Mouse (Mus musculus) brown adipose tissue, adult 24 weeks (tissue): ENCODE measurements around the gene Olfr1359. TPM values are rescaled to one million over a fixed set of nuclear protein-coding genes. Genes with fewer than 3 reads are reported as not detected.
"Not testable (repeated sequence)": the region's sequence is repeated elsewhere in the genome, so short reads cannot be mapped to it uniquely, and the experiment has no call there.

Experiments used
- H3K27ac ChIP-seq: fragments of 200-500 bp; replicated peaks from 2 replicates; pipeline ENCODE4 v1.5.1; 2012; ENCODE audit warnings: low read depth, mild to moderate bottlenecking, low read length
- H3K4me1 ChIP-seq: fragments of 200-500 bp; 2 replicates; pipeline ENCODE4 v1.6.1; 2012; ENCODE audit warnings: low read length, mixed read lengths; ENCODE audit not compliant: control insufficient read depth, insufficient read depth, insufficient read length
- H3K4me3 ChIP-seq: fragments of 200-500 bp; 2 replicates; pipeline ENCODE4 v1.5.1; 2012; ENCODE audit warnings: low read depth, mild to moderate bottlenecking, low read length, moderate library complexity; ENCODE audit not compliant: insufficient read depth
- polyA plus RNA-seq: library from polyadenylated mRNA; stranded (reverse); fragments of >200 nt; gene quantifications from 2 replicates; pipeline ENCODE4 v1.2.4, GENCODE M21; 2012; ENCODE audit not compliant: missing spikeins, insufficient read depth, insufficient read length

The Olfr1359 gene
- polyA plus RNA-seq, 1 experiment, result not detected

- H3K4me1 ChIP-seq, H3K27ac ChIP-seq: not testable (repeated sequence)
- H3K4me3 ChIP-seq, result peak within 1 kb of the TSS; percentile 52
Observed at GRCm38 (mm10) chr13:21750159-21751017, 52.5 kb downstream of the Olfr1359 start, which contains the start of gene Hist1h4k. Hist1h4k (minus strand) TSS chr13:21750505.

- Histone ChIP-seq H3K4me1 (peaks cover 2% of the 10 kb centered on the region), H3K27ac (no peak overlapping the region), H3K4me3 (no peak overlapping the region)
Observed at GRCm38 (mm10) chr13:21751417-21751816, 53.5 kb downstream of the Olfr1359 start.

GRCm38 (mm10) chr13:21751827-21752226, 53.9 kb downstream of the Olfr1359 start:
- no peak overlapping the region for H3K4me3 ChIP-seq
- H3K4me1 ChIP-seq, result peaks cover 2% of the 10 kb centered on the region
- H3K27ac ChIP-seq, result no peak overlapping the region

- no peak overlapping the region for H3K4me3 ChIP-seq
- peaks cover 2% of the 10 kb centered on the region for H3K4me1 ChIP-seq
- no peak overlapping the region for H3K27ac ChIP-seq
Observed at GRCm38 (mm10) chr13:21752356-21752755, 54.4 kb downstream of the Olfr1359 start.

- Histone ChIP-seq H3K4me1 (peaks cover 2% of the 10 kb centered on the region), H3K4me3 (peak overlapping the region; percentile 64), H3K27ac (peak overlapping the region; percentile 52; the same call in 1 of the 2 replicates)
Observed at GRCm38 (mm10) chr13:21753051-21753523, 55.2 kb downstream of the Olfr1359 start.

GRCm38 (mm10) chr13:21753524-21754285, 55.8 kb downstream of the Olfr1359 start, which contains the start of the genes Hist1h2ak and Hist1h2bn:
Hist1h2ak (minus strand) TSS chr13:21753827.
Hist1h2bn (plus strand) TSS chr13:21754123.
- H3K4me1 ChIP-seq, result not testable (repeated sequence)
- peak within 1 kb of the TSS; percentile 71 for H3K4me3 ChIP-seq
- peak within 1 kb of the TSS; percentile 52; the same call in 1 of the 2 replicates for H3K27ac ChIP-seq

- H3K4me3 ChIP-seq, result peak overlapping the region; percentile 71; the same call in 1 of the 2 replicates
- H3K4me1 ChIP-seq, H3K27ac ChIP-seq: not testable (repeated sequence)
Observed at GRCm38 (mm10) chr13:21754294-21755001, 56.5 kb downstream of the Olfr1359 start.

GRCm38 (mm10) chr13:21755707-21756106, 57.8 kb downstream of the Olfr1359 start:
- H3K4me3 ChIP-seq, result no peak overlapping the region
- no peaks in the 10 kb centered on the region; the same call in 1 of the 2 replicates for H3K4me1 ChIP-seq
- no peak overlapping the region for H3K27ac ChIP-seq

Other genes starting within 250 kb of the Olfr1359 start
- gene Zscan26, start 244.4 kb upstream of the Olfr1359 start, polyA plus RNA-seq, result 16.1 and 18.3 TPM in 2 replicates
- 1.3 and 2.5 TPM in 2 replicates for gene Nkapl, start 229.6 kb upstream of the Olfr1359 start, polyA plus RNA-seq
- gene Zkscan4, start 219.2 kb upstream of the Olfr1359 start, polyA plus RNA-seq, result 1.7 and 2.2 TPM in 2 replicates
- not detected in 2 replicates for gene Gm10065, start 218.7 kb upstream of the Olfr1359 start, polyA plus RNA-seq
- gene AK157302, start 202.9 kb upstream of the Olfr1359 start, polyA plus RNA-seq, result 1.6 TPM in 1 of 2 replicates, not detected in the other
- 124 and 176 TPM in 2 replicates for gene Gm11273, start 196.7 kb upstream of the Olfr1359 start, polyA plus RNA-seq
- 6.0 and 6.4 TPM in 2 replicates for gene Zkscan8, start 167.0 kb upstream of the Olfr1359 start, polyA plus RNA-seq
- not detected in 2 replicates for gene Olfr1366, start 155.3 kb upstream of the Olfr1359 start, polyA plus RNA-seq
- gene Olfr1535, start 138.2 kb upstream of the Olfr1359 start, polyA plus RNA-seq, result not detected in 2 replicates
- not detected in 2 replicates for gene Olfr1364, start 116.4 kb upstream of the Olfr1359 start, polyA plus RNA-seq
- not detected in 2 replicates for gene Olfr1362, start 84.1 kb upstream of the Olfr1359 start, polyA plus RNA-seq
- not detected in 2 replicates for gene Olfr11, start 55.6 kb upstream of the Olfr1359 start, polyA plus RNA-seq
- gene Olfr1361, start 34.7 kb upstream of the Olfr1359 start, polyA plus RNA-seq, result not detected in 2 replicates
- not detected in 2 replicates for gene Olfr1360, start 20.7 kb upstream of the Olfr1359 start, polyA plus RNA-seq
- gene Hist1h2bl, start 18.0 kb downstream of the Olfr1359 start, polyA plus RNA-seq, result not detected in 2 replicates
- gene Hist1h2ai, start 18.3 kb downstream of the Olfr1359 start, polyA plus RNA-seq, result not detected in 2 replicates
- gene Hist1h3h, start 19.5 kb downstream of the Olfr1359 start, polyA plus RNA-seq, result not detected in 2 replicates
- not detected in 2 replicates for gene Hist1h2bm, start 23.9 kb downstream of the Olfr1359 start, polyA plus RNA-seq
- gene Hist1h4j, start 37.0 kb downstream of the Olfr1359 start, polyA plus RNA-seq, result not detected in 2 replicates
- 4.7 TPM in 1 of 2 replicates, not detected in the other for gene Hist1h4k, start 52.4 kb downstream of the Olfr1359 start, polyA plus RNA-seq
- gene Hist1h2ak, start 55.7 kb downstream of the Olfr1359 start, polyA plus RNA-seq, result not detected in 2 replicates
- gene Hist1h2bn, start 56.0 kb downstream of the Olfr1359 start, polyA plus RNA-seq, result not detected in 2 replicates
- not detected in 2 replicates for gene Hist1h1b, start 82.5 kb downstream of the Olfr1359 start, polyA plus RNA-seq
- gene Hist1h3i, start 85.3 kb downstream of the Olfr1359 start, polyA plus RNA-seq, result not detected in 2 replicates
- gene Hist1h2an, start 89.1 kb downstream of the Olfr1359 start, polyA plus RNA-seq, result not detected in 2 replicates
- gene Hist1h2bp, start 89.3 kb downstream of the Olfr1359 start, polyA plus RNA-seq, result not detected in 2 replicates
- 1.3 TPM in 1 of 2 replicates, not detected in the other for gene Hist1h2bq, start 112.1 kb downstream of the Olfr1359 start, polyA plus RNA-seq
- not detected in 2 replicates for gene Hist1h2ao, start 112.4 kb downstream of the Olfr1359 start, polyA plus RNA-seq
- gene Hist1h4m, start 113.6 kb downstream of the Olfr1359 start, polyA plus RNA-seq, result 2.8 TPM in 1 of 2 replicates, not detected in the other
- gene Hist1h4n, start 134.1 kb downstream of the Olfr1359 start, polyA plus RNA-seq, result not detected in 2 replicates
- not detected in 2 replicates for gene Hist1h2ap, start 135.4 kb downstream of the Olfr1359 start, polyA plus RNA-seq
- not detected in 2 replicates for gene Hist1h2br, start 135.6 kb downstream of the Olfr1359 start, polyA plus RNA-seq
- not detected in 2 replicates for gene Zfp184, start 247.0 kb downstream of the Olfr1359 start, polyA plus RNA-seq